Mouse (Mus musculus) CH12.LX (cell line): ENCODE measurements at regions not wholly inside any gene's neighbourhood (a gene's known extent, or its start where the extent isn't known, plus 50 kb on each side); places are given as distances from the start of the nearest gene placed in this dataset.

Source experiments
- CHD2 ChIP-seq: IDR thresholded peaks from 2 replicates; pipeline ENCODE4 v1.6.1; 2011; ENCODE audit warnings: low read length, improper control_type of control experiment
- CTCF ChIP-seq, 2 experiments: IDR thresholded peaks in 1 of 2; conservative IDR thresholded peaks in 1 of 2; 2 replicates each; pipeline ENCODE4 v1.5.1; 2011 to 2012; ENCODE audit warnings: low read depth in 2 of 2, low read length in 2 of 2, improper control_type of control experiment in 1 of 2, inconsistent platforms in 1 of 2, mild to moderate bottlenecking in 1 of 2, moderate library complexity in 1 of 2
- EP300 ChIP-seq: IDR thresholded peaks from 2 replicates; pipeline ENCODE4 v1.6.1; 2011; ENCODE audit warnings: low read length, improper control_type of control experiment
- MAZ ChIP-seq: IDR thresholded peaks from 2 replicates; pipeline ENCODE4 v1.6.1; 2012; ENCODE audit warnings: low read depth, mild to moderate bottlenecking, inconsistent platforms, low read length, improper control_type of control experiment, moderate library complexity
- POLR2A ChIP-seq: IDR thresholded peaks from 2 replicates; pipeline ENCODE4 v1.6.1; 2011; ENCODE audit warnings: low read depth, mild to moderate bottlenecking, improper control_type of control experiment, low read length
- POLR2AphosphoS2 ChIP-seq: IDR thresholded peaks from 2 replicates; pipeline ENCODE4 v1.6.1; 2011; ENCODE audit warnings: low read depth, low read length, improper control_type of control experiment
- ZC3H11A ChIP-seq: IDR thresholded peaks from 2 replicates; pipeline ENCODE4 v1.6.1; 2012; ENCODE audit warnings: low read depth, mild to moderate bottlenecking, inconsistent platforms, low read length, improper control_type of control experiment
- ZKSCAN1 ChIP-seq: IDR thresholded peaks from 2 replicates; pipeline ENCODE4 v1.6.1; 2012; ENCODE audit warnings: low read depth, inconsistent platforms, low read length, improper control_type of control experiment, borderline replicate concordance
- ZMIZ1 ChIP-seq: IDR thresholded peaks from 2 replicates; pipeline ENCODE4 v1.6.1; 2012; ENCODE audit warnings: low read depth, mild to moderate bottlenecking, inconsistent platforms, low read length, improper control_type of control experiment

DNA sequence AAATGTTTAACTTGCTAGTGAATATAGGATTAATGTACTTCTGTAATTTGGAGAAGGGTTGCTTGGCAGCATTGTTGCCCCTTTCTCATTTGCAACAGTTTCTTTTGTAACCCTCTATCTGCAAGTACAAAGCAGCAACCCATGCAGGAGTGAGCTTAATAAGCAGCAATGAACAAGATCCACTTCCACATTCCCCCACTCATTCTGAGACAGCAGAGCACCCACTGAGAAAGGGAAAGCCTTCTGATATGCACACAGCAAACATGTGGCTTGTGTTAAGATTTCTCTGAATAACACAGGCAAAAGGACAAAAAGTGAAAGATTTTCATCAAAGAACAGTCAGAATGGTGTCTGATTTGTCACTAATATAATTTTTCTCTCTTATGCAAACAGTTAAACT lies 393.3 kb upstream of the 1700008P02Rik start:
- TF ChIP-seq ZKSCAN1 (no peak), POLR2A (no peak), EP300 (no peak), CHD2 (no peak), MAZ (no peak), ZMIZ1 (no peak), CTCF (conservative IDR thresholded peaks at IDR 0.05 in 1 of 2, IDR thresholded peaks at IDR 0.05 in 1 of 2; ENCODE audit: low read depth in 2 of 2, low read length in 2 of 2) (no peak), POLR2AphosphoS2 (no peak), ZC3H11A (no peak)
